Mouse (Mus musculus) midbrain, embryonic 14.5 days (tissue): ENCODE results near the gene B3gnt2. TPM values are rescaled to one million over a fixed set of nuclear protein-coding genes. Genes with fewer than 3 reads are reported as not detected.
A peak's percentile ranks its signal among the peaks of the same experiment; 100 is the strongest.

ENCODE experiments used
- ATAC-seq: fragments of 200-750 bp; cut with Nextera tagmentation; 2 replicates; pipeline ENCODE4 v1.8.0; 2017; ENCODE audit warnings: moderate number of reproducible peaks, moderate library complexity; ENCODE audit not compliant: low FRiP score, low TSS enrichment
- DNase-seq: peaks from one replicate; pipeline ENCODE4 v3.0.0-alpha.2; 2015
- H3K27ac ChIP-seq: fragments of 300-500 bp; sonication (generic); replicated peaks from 2 replicates; pipeline ENCODE4 v1.5.1; 2014; ENCODE audit warnings: mild to moderate bottlenecking, low read depth, low read length, moderate library complexity
- H3K27me3 ChIP-seq: fragments of 300-500 bp; sonication (generic); 2 replicates; pipeline ENCODE4 v1.6.1; 2014; ENCODE audit warnings: low read length, control low read depth, mixed read lengths; ENCODE audit not compliant: control insufficient read depth, insufficient read depth
- H3K36me3 ChIP-seq: fragments of 300-500 bp; sonication (generic); 2 replicates; pipeline ENCODE4 v1.6.1; 2014; ENCODE audit warnings: low read length, control low read depth; ENCODE audit not compliant: control insufficient read depth, insufficient read depth
- H3K4me1 ChIP-seq: fragments of 300-500 bp; sonication (generic); 2 replicates; pipeline ENCODE4 v1.6.1; 2014; ENCODE audit warnings: mild to moderate bottlenecking, antibody characterized with exemption, low read length, control low read depth; ENCODE audit not compliant: control insufficient read depth, insufficient read depth
- H3K4me2 ChIP-seq: fragments of 300-500 bp; sonication (generic); 2 replicates; pipeline ENCODE4 v1.6.1; 2014; ENCODE audit warnings: mild to moderate bottlenecking, low read length, moderate library complexity
- H3K4me3 ChIP-seq: fragments of 300-500 bp; sonication (generic); replicated peaks from 2 replicates; pipeline ENCODE4 v1.5.1; 2014; ENCODE audit warnings: low read depth, low read length
- H3K9ac ChIP-seq: fragments of 300-500 bp; sonication (generic); replicated peaks from 2 replicates; pipeline ENCODE4 v1.6.1; 2014; ENCODE audit warnings: mild to moderate bottlenecking, low read length, moderate library complexity
- H3K9me3 ChIP-seq: fragments of 300-500 bp; sonication (generic); 2 replicates; pipeline ENCODE4 v1.6.1; 2016; ENCODE audit warnings: low read length, control low read depth, mixed read lengths; ENCODE audit not compliant: control insufficient read depth
- WGBS: fragments of 180-500 bp; shearing (Covaris S2); extraction: QIAGEN DNeasy Blood & Tissue Kit; methylation state at CpG from one replicate; pipeline ENCODE4 v1.1.7; 2014; 5-methylcytosine and 5-hydroxymethylcytosine counted together
- polyA plus RNA-seq: library from polyadenylated mRNA; unstranded; fragments of >200 nt; fragmentation: Nextera tagmentation; extraction: Ambion mirVana; gene quantifications from 2 replicates; pipeline ENCODE4 v1.2.1, GENCODE M21; 2014

Gene B3gnt2
- polyA plus RNA-seq, 1 experiment from 2014 or later: 2.6 TPM

- 28% methylated on average over 9 of the region's 9 CpGs for WGBS
- H3K4me3 ChIP-seq: no peak overlapping the region
- H3K4me1 ChIP-seq: no peaks in the 10 kb centered on the region
- H3K36me3 ChIP-seq: no peaks in the 10 kb centered on the region
- H3K27ac ChIP-seq: no peak overlapping the region
- no peak overlapping the region for H3K4me2 ChIP-seq
- ATAC-seq: no peak
- no peaks in the 10 kb centered on the region for H3K9me3 ChIP-seq
- DNase-seq: peak; percentile 16
- no peak overlapping the region for H3K9ac ChIP-seq
- H3K27me3 ChIP-seq: no peaks in the 10 kb centered on the region
Measured at GRCm38 (mm10) chr11:22799987-22800424, 60.8 kb downstream of the B3gnt2 start.

DNA sequence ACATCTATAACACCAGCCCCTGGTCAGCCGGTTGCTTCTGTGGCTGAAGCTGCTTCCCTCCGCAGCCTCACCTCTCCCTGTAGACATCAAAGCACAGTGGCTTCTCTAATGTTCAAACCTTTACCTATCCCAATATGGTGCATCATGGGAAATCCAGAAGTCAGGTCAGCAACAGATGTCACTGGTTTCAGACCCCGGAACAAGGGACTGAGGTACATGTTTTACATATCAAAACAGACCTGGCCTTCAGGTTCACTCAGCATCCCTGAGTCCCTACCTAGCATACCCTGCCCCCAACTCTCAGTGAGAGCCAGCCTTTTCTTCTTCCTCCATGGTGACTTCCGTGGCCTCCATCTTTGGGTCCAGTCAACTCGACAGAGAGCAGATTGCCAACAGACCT is 61.8 kb downstream of the B3gnt2 start:
- Histone ChIP-seq H3K27ac (no peak overlapping the region), H3K27me3 (no peaks in the 10 kb centered on the region), H3K4me1 (no peaks in the 10 kb centered on the region), H3K36me3 (no peaks in the 10 kb centered on the region), H3K9me3 (no peaks in the 10 kb centered on the region), H3K4me2 (no peak overlapping the region), H3K4me3 (no peak overlapping the region), H3K9ac (no peak overlapping the region)
- no peak for ATAC-seq
- WGBS: 70% methylated on average over 5 of the region's 5 CpGs
- no peak for DNase-seq

GRCm38 (mm10) chr11:22794734-22795133 is 66.0 kb downstream of the B3gnt2 start:
- Histone ChIP-seq H3K9me3 (no peaks in the 10 kb centered on the region), H3K4me3 (no peak overlapping the region), H3K27me3 (no peaks in the 10 kb centered on the region), H3K27ac (no peak overlapping the region), H3K4me1 (no peaks in the 10 kb centered on the region), H3K4me2 (no peak overlapping the region), H3K9ac (no peak overlapping the region), H3K36me3 (no peaks in the 10 kb centered on the region)
- WGBS: 88% methylated on average over 1 of the region's 1 CpGs
- DNase-seq: no peak
- ATAC-seq: no peak

DNA sequence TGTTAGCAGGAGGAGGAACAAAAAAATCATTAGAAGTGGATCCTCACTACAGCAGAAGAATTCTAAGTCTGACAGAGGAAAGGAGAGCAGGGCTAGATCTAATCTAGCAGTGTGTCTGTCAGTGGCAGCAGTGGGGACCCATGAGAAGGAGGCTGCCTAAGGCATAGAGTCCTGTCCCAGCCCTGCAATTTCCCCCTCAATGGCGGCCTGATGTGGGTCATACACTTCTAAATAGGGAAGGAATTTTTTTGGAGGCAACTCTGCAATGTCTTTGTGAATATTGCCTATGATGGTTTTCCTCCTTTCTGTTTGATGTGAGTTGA is 66.9 kb downstream of the B3gnt2 start:
- Histone ChIP-seq H3K4me2 (no peak overlapping the region), H3K27me3 (no peaks in the 10 kb centered on the region), H3K27ac (no peak overlapping the region), H3K36me3 (no peaks in the 10 kb centered on the region), H3K9ac (no peak overlapping the region), H3K4me1 (no peaks in the 10 kb centered on the region), H3K4me3 (no peak overlapping the region), H3K9me3 (no peaks in the 10 kb centered on the region)
- no peak for ATAC-seq
- DNase-seq: no peak
- 82% methylated on average over 1 of the region's 1 CpGs for WGBS

DNA sequence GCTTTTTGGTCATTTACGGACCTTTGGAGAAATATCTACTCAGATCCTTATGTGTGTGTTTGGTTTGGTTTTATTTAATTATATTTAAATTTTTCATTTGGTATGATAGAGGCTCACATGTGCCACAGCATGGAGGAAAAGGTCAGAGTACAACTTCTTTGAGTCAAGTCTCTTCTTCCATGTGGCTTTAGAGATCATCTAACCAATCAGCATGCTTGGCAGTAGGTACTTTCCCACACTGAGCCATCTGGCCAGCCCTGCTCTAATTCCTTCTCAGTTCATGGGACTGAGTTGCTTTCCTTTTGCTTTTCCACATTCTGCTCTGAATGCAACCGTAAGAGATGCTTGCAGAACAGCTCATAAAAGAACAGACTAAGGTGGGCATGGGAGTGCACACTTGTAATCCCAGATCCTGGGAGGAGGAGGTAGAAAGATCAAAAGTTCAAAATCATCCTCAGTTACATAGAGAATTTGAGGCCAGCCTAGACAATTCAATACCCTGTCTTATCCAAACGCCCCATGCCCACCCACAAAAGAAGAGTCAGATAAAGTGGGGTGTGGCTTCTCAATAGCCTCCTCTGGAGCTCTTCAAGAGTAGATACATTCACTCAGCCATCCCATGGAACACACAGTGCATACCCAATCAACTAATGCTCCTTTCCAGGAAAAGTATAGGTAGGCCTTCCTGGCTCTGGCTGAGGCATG is 67.4 kb downstream of the B3gnt2 start:
- ATAC-seq (no peak), DNase-seq (no peak)
- Histone ChIP-seq H3K4me2 (no peak overlapping the region), H3K9me3 (no peaks in the 10 kb centered on the region), H3K4me1 (no peaks in the 10 kb centered on the region), H3K36me3 (no peaks in the 10 kb centered on the region), H3K9ac (no peak overlapping the region), H3K27me3 (no peaks in the 10 kb centered on the region), H3K4me3 (no peak overlapping the region), H3K27ac (no peak overlapping the region)
- 84% methylated on average over 3 of the region's 3 CpGs for WGBS

GRCm38 (mm10) chr11:22792149-22792548 is 68.6 kb downstream of the B3gnt2 start:
- Histone ChIP-seq H3K4me2 (no peak overlapping the region), H3K36me3 (no peaks in the 10 kb centered on the region), H3K4me1 (no peaks in the 10 kb centered on the region), H3K27ac (no peak overlapping the region), H3K4me3 (no peak overlapping the region), H3K27me3 (no peaks in the 10 kb centered on the region), H3K9ac (no peak overlapping the region), H3K9me3 (no peaks in the 10 kb centered on the region)
- DNase-seq (no peak), ATAC-seq (no peak)
- WGBS: 93% methylated on average over 1 of the region's 1 CpGs

DNA sequence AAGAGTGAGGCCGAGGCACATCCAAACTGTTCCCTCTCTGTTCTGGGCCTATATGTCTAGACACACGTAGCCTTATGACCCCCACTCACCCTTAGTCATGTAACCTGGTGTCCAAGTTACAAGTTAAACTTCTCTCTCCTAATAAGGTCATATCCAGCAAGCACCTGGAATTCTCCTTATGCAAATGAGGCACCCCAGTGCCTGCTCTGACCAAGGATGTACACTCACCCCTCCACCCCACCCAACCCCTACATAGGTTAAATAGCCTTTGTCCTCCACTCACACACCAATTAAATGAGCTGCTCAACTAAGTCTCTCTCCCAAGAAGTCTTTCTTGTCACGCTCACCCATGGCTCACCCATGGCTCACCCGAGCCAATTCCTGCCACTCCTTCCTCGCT is 69.0 kb downstream of the B3gnt2 start:
- ATAC-seq (no peak), DNase-seq (no peak)
- Histone ChIP-seq H3K27ac (no peak overlapping the region), H3K9ac (no peak overlapping the region), H3K4me3 (no peak overlapping the region), H3K9me3 (no peaks in the 10 kb centered on the region), H3K4me1 (no peaks in the 10 kb centered on the region), H3K4me2 (no peak overlapping the region), H3K27me3 (no peaks in the 10 kb centered on the region), H3K36me3 (no peaks in the 10 kb centered on the region)
- WGBS: 85% methylated on average over 5 of the region's 5 CpGs

DNA sequence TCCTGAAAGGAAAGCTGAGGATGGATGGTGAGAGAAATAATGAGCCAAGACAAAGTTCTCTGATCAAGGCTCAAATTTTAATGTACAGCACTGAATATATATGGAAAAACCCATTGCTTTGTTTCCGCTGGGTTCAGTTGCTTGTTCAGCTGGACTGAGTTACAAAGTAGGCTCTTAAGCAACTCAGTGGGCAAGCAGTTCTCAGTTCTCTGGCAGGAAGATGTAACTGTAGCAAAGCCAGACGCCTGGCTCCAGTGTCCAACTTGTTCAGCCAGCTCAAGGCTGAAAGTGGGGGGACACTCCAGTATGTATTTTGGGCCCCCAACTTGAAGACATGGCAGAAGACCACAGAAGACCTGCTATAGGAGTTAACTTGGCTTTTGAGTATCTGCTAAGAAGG is 72.9 kb downstream of the B3gnt2 start:
- H3K27ac ChIP-seq: no peak overlapping the region
- H3K9me3 ChIP-seq: no peaks in the 10 kb centered on the region
- no peak overlapping the region for H3K4me2 ChIP-seq
- no peaks in the 10 kb centered on the region for H3K36me3 ChIP-seq
- 93% methylated on average over 2 of the region's 2 CpGs for WGBS
- H3K27me3 ChIP-seq: no peaks in the 10 kb centered on the region
- no peak for ATAC-seq
- no peak for DNase-seq
- no peak overlapping the region for H3K9ac ChIP-seq
- no peak overlapping the region for H3K4me3 ChIP-seq
- no peaks in the 10 kb centered on the region for H3K4me1 ChIP-seq

DNA sequence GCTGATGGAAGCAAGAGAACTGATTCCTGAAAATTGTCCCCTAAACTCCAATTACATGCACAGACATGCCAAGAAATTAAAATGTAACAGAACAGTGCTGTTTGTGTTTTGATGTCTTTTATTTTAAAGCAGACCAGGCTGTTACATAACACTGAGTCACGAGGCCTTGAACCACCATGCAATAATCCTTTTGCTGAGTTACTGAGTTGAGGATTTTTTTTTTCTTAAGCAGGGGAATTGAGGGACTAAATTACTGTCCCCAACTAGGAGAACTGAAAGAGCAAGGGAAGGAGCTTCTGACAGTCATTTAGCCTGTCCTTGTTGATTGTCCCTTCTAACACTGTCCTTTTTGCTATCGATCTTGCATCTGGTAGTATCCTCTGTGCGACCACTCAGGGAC is 76.3 kb downstream of the B3gnt2 start:
- ATAC-seq (no peak), DNase-seq (no peak)
- no peak overlapping the region for H3K4me2 ChIP-seq
- H3K36me3 ChIP-seq: no peaks in the 10 kb centered on the region
- no peaks in the 10 kb centered on the region for H3K9me3 ChIP-seq
- H3K27ac ChIP-seq: no peak overlapping the region
- no peak overlapping the region for H3K4me3 ChIP-seq
- no peaks in the 10 kb centered on the region for H3K4me1 ChIP-seq
- WGBS: 84% methylated on average over 3 of the region's 3 CpGs
- H3K27me3 ChIP-seq: no peaks in the 10 kb centered on the region
- H3K9ac ChIP-seq: no peak overlapping the region
